Mouse (Mus musculus): Measurements from ENCODE around the gene Stkld1.
"Not testable (repeated sequence)": the region's sequence is repeated elsewhere in the genome, so short reads cannot be mapped to it uniquely, and the experiment has no call there.

DNA sequence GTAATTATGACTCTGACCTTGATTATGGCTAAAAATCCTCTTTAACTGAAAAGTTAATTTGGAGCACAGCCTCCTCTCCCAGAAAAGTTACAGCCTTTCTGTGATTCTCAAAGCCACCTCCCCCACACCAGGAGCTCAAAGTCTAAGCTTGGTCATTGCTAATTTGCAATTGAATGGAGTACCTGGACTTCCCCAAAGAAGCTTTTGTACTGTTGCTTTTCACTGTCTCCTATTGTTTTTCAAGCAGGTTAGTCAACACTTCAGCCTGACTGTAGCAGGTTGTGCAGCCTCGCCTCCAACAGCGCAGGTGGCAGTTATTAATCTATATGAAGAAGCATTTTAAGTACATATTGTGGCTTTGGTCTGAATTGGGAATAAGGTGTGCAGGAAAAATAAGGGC is 48.3 kb upstream of the Stkld1 start:
- not testable (repeated sequence) for TF ChIP-seq SRF (IDR thresholded peaks at IDR 0.05; ENCODE audit: control insufficient read depth, insufficient read length, low read depth); POLR2A (IDR thresholded peaks at IDR 0.05; ENCODE audit: insufficient read length, low read depth); MYOD1 (IDR thresholded peaks at IDR 0.05; ENCODE audit: control insufficient read depth in 1 of 3, insufficient read length in 2 of 3, low read depth in 2 of 3); POLR2AphosphoS2 (IDR thresholded peaks at IDR 0.05; ENCODE audit: insufficient read length, low read depth); E2F4 (IDR thresholded peaks at IDR 0.05; ENCODE audit: insufficient read depth); TCF12 (IDR thresholded peaks at IDR 0.05; ENCODE audit: insufficient read depth, poor library complexity, severe bottlenecking); MAX (IDR thresholded peaks at IDR 0.05; ENCODE audit: low read depth); CEBPB (IDR thresholded peaks at IDR 0.05; ENCODE audit: insufficient read depth, poor library complexity, severe bottlenecking); MYOG (IDR thresholded peaks at IDR 0.05; ENCODE audit: control insufficient read depth in 1 of 3, insufficient read depth in 1 of 3, insufficient read length in 2 of 3, low read depth in 2 of 3)
